Mouse (Mus musculus): ENCODE data around the gene Lsr.
"Not testable (repeated sequence)": the region's sequence is repeated elsewhere in the genome, so short reads cannot be mapped to it uniquely, and the experiment has no call there.

Lsr gene

GRCm38 (mm10) chr7:30935422-30936099, 37.7 kb downstream of the Lsr start:
- DNase-seq (ENCODE audit: low spot score in 2 of 2), result not testable (repeated sequence)

GRCm38 (mm10) chr7:30924581-30924980, 48.7 kb downstream of the Lsr start, which contains the start of gene Hamp2:
TSS of gene Hamp2 (minus strand) at chr7:30924681.
- DNase-seq (ENCODE audit: low spot score in 2 of 2), result not testable (repeated sequence)

GRCm38 (mm10) chr7:30924071-30924470, 49.2 kb downstream of the Lsr start:
- DNase-seq (ENCODE audit: low spot score in 2 of 2), result no peak

- not testable (repeated sequence) for DNase-seq (ENCODE audit: low spot score in 2 of 2)
Measured at GRCm38 (mm10) chr7:30922490-30922889, 50.8 kb downstream of the Lsr start.

GRCm38 (mm10) chr7:30920217-30920616, 53.0 kb downstream of the Lsr start:
- DNase-seq (ENCODE audit: low spot score in 2 of 2), result no peak

- no peak for DNase-seq (ENCODE audit: low spot score in 2 of 2)
Measured at GRCm38 (mm10) chr7:30917219-30917618, 56.0 kb downstream of the Lsr start.

GRCm38 (mm10) chr7:30916713-30917112, 56.6 kb downstream of the Lsr start:
- no peak for DNase-seq (ENCODE audit: low spot score in 2 of 2)

- no peak for DNase-seq (ENCODE audit: low spot score in 2 of 2)
Measured at GRCm38 (mm10) chr7:30914732-30915131, 58.5 kb downstream of the Lsr start, which contains the start of gene Mag. TSS of gene Mag (minus strand) at chr7:30914873.

GRCm38 (mm10) chr7:30909773-30910172, 63.5 kb downstream of the Lsr start:
- DNase-seq (ENCODE audit: low spot score in 2 of 2), result no peak

- DNase-seq (ENCODE audit: low spot score in 2 of 2), result no peak
Measured at GRCm38 (mm10) chr7:30908992-30909431, 64.3 kb downstream of the Lsr start.

GRCm38 (mm10) chr7:30908277-30908991, 64.8 kb downstream of the Lsr start:
- DNase-seq (ENCODE audit: low spot score in 2 of 2), result no peak
